Mouse (Mus musculus): ENCODE data around the gene Tap2.
A peak's percentile ranks its signal among the peaks of the same experiment; 100 is the strongest.

Gene Tap2

DNA sequence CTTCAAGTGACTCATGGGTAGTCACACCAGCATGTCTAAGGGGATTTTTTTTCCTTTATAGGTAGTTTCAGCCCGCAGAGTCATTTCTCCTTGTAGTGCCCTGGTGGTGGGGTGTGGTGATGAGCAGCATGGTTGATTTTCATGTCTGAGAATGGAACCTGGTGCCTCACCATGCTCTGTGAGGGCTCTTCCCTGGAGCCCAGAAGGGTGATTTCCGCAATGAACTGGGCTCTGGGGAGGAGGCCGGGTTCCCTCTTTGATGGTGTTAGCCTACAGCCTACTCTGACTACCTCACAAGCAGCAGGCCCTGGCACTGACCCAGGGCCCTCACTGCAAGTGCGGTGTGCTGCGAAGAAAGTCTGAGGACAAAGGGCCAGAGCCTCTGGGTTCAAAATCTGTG, at the start of gene Tap2:
Tap2 (plus strand) TSS at position 84 of the 400 bp plus-strand sequence.
- DNase-seq = no peak

DNA sequence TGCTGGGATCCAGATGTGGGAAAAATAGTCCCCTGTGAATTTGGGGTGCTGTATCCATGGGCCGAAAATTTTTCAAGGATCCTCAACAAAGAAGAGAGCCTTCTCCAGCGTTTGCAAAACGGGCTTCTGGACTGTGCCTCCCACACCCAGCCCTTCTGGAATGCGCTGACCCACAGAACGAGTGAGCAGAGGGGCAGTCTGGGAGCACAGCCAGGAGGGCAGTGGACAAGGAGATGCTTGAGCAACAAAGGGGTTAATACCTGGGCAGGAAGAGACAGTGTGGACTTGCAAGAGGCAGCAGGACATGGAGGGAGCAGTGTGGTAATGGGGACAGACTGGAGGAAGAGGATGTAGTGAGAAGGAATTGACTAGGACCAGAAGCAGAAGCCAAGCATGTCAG, 47.8 kb upstream of the Tap2 start:
- no peak for DNase-seq

DNA sequence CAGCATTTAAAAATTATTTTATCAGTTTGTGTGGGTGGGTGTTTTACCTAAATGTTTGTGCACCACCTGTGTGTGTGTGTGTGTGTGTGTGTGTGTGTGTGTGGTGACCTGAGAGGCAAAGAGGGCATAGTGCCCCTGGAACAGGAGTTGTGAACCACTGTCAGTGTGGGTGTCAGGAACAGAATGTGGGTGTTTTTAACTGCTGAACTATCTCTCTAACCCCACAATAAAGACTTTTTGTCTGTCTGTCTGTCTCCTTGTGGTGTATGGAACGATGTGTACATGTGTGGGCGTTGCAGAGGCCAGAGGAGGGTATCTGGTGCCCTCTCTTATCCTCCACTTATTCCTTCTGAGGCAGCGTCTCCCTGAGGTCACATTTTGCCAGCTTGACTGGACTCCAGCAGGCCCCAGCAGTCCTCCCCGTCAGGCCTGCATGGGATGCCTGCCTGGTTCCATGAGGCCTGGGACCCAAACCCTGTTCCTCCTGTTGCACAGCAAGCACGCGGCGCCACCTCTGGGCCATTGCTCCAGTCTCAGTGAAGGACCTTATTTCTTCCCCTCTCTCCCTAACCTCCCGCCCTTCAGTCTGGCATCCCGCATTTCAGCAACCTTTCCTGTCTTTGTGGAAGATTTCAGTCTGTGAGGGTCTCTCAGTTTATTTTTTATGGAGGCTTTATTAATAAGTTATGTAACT, 39.0 kb upstream of the Tap2 start:
- DNase-seq = peak; percentile 35 to 38

DNA sequence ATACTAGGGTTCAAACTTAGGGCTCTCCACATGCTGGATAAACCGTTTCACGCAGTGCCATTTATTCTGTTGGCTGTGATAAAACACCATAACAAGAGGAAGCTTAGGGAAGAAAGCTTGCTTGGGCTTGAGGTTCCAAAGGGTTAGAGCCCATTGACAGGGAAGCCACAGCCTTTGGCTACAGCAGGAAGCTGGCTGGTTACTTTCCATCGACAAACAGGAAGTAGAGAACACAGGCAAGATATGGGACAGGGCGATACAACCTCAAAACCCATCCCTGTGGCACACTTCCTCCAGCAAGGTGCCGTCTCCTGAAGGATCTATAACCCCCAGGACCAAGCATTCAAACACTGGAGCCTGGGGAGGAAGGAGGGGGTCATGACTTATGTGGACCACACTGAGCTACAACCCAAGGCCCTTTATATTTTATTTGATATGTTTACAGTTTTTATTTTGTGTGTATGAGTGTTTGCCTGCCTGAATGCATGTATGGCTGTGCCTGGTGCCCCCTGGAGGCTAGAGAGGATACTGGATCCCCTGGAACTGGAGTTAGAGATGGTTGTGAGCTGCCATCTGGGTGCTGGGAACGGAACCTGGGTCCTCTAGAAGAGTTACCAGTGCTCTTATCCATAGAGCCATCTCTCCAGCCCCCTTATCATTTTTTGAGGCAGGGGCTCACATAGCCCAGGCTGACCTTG, 38.1 kb upstream of the Tap2 start:
- DNase-seq = peak in 1 of 2 experiments; percentile 28

DNA sequence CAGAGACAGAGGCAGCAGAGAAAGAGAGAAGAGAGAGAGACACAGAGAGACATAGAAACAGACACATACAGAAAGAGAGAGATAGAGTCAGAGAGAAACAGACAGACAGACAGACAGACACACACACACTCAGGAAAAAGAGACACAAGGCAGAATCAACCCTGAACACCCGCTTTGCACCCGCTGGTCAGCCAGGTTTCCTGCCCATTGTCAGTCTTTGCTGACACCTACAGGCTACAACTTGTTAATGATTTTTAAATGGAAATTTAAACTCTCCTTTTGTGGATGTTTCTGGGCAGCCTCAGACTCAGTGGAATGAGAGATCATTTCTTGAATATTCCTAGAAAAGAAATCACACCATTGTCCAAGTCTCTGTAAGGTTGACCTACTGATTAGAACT, 34.0 kb upstream of the Tap2 start:
- DNase-seq = peak in 1 of 2 experiments; percentile 56

DNA sequence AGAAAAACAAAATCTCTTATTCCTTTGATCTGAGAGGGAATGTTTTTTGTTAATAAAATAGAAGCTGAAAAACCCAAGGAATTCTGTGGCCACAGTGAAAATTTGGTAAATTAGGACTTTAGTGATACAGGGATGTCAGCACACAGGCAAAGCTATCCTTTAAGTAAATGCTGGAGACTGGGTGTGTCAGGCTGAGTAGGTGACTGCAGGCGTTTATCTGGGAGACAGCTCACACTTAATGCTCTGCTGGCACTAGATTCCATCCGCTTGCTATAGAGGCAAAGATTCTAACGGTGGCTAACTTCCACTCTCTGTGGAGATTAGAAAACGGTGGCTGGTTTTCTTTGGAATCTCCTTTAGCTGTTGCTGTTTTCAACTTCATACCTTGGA, 32.8 kb upstream of the Tap2 start:
- DNase-seq = no peak

DNA sequence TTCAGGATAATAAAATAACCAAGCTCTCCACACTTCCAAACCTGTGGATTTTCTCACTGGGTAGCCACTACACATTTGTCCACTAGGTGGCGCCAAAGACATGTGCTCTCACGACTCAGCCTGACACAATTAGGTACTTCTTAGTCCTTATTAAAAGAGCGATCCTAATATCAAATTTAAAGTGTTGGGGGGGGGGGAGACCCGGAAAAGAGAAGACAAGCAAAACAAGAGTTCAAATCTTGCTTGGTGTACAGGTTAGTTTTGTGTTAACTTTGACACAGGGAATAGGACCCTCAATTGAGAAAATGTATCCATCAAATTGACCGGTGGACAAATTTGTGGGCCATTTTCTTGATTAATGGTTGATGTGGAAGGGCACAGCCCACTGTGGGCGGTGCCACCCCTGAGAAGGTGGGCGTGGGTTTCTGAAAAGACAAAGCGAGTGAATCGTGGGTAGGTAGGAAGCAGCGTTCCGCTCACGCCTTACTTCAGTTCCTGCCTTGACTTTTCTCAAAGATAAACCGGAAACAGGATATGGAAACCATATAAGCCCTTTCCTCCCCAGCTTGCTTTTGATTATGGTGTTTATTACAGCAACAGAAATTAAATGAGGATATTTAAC, 32.3 kb upstream of the Tap2 start:
- peak; percentile 68 to 87 for DNase-seq

DNA sequence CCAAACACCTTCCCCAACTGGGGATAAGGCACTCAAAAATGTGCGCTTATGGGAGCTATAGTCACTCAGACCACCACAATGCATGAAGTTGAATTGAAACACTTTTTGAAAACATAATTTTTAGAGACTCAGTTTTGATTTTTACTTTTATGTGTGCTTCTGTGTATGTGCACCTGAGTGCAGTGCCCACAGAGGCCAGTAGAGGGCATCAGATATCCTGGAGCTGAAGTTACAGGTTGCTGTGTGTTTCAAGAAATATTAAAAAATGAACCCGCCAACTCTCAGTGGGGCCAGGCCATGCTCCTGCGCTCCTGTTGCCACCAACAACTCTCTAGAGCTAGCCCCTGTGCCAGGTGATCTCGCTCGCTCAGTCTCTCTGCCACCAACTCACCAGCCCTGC, 30.8 kb upstream of the Tap2 start:
- no peak for DNase-seq

DNA sequence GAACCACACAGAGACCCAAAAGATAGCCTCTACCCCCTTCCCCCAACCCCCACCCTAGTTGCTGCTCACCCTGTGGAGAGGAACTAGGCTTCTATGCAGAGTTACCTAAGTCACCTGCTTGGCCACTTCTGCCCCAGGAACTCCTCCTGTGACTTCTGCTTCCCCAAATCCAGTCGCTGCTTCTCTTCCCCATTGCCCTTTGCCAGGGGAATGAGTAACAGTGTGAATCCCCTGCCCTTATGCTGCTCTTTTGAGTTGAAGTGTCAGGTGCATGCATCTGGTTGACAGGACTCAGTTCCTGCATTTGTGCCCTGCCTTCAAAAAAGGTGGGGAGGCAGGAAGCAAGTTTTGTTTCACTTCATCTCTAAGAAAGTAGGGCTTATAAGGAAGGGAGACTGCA, 29.3 kb upstream of the Tap2 start:
- DNase-seq = no peak

DNA sequence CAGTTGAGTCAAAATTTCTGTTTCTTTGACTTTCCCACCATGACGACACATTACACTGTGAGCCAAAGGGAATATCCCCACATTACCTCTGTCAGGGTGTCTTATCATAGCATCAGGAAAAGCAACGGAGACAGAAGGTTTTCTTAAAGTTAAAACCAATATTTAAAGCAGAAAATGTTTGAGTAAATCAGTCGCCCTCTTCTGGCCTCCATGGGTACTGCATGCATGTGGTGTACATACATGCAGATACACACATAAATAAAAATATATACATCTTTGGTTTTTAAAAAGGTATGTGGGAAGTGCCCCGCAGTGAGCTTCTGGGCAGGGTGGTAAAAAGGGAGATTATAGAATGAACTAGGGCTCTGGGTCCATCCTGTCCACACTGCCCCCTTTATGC, 26.1 kb upstream of the Tap2 start:
- DNase-seq = no peak

DNA sequence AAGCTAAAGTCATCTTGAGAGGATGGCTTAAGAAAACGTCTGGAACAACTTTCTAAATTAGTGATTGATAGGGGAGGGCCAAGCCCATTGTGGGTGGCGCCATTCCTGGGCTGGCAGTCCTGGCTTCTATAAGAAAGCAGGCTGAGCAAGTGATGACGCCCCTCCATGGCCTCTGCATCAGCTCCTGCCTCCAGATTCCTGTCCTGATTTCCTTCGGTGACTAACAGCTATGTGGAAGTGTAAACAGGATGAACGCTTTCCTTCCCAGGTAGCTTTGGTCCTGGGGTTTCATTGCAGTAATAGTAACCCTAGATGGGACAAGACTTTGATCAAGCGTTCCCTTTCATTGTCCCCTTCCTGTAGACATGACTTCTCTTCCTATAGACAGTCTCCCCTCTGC, 24.3 kb upstream of the Tap2 start:
- DNase-seq = no peak

DNA sequence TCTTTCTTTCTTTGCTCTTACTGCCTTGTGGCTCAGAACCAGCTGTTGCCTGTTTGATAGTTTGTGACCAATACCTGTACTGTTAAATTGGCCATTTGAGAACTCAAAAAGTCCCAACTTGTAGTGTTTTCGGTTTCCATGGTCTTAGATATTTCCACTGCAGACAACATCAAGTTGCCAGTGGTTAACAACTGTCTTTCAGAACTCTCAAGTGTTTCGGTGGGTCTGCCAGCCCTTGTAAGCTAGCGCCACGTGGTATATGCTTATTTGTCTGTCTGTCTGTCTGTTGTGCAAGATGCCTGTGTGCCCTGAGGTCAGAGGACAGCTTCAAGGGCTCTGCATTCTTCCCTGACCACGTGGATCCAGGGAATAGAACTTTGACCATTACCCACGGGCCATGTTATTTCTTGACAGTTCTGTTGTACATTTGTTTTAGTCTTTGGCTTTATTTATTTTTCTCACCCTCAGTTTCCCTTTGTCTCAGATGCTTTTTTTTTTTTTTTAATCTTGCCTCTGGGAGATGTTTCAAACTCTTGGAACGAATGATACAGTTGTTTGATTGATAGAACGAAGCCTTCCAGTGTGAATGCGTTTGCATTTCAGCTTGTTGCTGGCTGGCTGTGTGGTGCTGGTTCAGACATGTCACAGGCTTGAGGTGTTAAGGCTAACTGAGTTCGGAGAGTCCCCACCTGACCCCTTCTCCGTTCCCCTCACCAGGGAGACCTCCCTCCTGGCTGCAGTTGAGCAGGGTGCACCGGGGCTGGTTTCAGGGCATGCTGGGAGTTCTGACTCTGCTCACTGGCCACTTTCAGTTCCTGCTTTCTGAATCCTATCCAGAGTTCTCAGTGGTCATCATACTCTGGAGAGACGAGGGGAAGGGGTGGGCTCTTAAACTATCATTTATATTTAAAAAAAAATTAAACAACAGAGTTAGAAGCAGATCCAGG, 23.1 kb upstream of the Tap2 start:
- no peak for DNase-seq

DNA sequence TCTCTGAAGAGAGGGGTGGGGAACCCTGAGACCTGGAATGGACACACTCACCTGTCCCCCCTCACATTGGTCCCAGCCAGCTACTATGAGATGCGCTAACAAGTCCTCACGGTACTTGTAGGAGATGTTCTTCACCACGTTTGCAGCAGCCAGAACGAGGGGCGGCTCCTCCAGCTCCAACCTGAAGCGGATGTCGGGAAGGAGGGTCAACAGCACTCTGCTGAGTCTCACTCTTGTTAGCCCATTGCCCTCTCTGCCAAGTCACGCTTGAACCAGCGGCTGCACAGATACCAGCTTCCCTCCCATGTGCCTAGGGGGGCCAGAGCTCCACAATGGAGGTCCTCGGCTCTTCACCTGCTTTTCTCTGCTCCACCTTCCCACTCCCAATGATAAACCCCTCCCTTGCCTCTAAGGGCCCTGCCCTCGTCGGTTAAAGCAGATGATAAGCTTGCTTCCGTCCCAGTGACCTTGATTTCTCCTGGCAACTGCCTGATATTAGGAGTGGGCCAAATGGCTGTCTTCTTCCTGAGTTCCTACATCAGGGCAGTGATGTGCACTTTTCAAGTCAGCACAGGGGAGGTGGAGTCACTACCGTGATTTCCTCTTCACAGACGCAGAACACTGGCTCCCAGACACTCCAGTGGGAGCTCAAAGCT, 19.6 kb upstream of the Tap2 start:
- DNase-seq = no peak

DNA sequence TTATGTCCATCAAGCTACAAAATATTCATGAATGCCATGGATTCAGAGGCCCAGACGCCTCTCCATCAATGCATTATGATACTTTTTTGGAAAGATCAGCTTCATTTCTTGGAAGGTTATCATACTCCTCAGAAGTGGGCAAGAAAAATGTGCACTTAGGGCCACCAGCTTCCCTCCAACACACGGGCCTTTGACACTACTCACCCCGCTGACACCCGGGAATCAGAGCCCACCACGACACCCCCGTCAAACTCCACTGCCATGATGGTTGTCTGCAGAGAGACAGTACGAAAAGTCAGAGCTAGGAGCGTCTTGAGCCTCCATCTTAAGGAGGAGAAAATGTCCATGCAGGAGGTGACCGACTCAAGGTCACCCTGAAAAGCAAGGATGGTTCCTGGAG, 17.8 kb upstream of the Tap2 start:
- no peak for DNase-seq

DNA sequence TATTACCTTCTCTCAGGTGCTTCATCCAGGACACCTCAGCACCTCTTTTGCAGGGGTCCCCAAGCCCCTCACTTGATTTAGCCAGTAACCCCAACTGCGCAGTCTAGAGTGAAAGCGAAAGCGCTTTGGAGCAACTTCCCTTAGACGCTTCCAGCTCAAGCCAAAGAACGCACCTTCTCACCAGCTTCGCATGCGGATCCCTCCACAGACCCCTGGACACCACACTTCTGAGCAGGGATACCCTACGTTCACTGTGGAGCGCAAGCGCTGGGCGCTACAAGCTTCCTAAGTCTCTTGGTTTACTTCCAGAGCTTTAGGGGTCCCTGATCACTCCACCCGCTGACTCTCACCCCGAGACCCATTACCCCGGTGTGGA, 16.5 kb upstream of the Tap2 start:
- no peak for DNase-seq

DNA sequence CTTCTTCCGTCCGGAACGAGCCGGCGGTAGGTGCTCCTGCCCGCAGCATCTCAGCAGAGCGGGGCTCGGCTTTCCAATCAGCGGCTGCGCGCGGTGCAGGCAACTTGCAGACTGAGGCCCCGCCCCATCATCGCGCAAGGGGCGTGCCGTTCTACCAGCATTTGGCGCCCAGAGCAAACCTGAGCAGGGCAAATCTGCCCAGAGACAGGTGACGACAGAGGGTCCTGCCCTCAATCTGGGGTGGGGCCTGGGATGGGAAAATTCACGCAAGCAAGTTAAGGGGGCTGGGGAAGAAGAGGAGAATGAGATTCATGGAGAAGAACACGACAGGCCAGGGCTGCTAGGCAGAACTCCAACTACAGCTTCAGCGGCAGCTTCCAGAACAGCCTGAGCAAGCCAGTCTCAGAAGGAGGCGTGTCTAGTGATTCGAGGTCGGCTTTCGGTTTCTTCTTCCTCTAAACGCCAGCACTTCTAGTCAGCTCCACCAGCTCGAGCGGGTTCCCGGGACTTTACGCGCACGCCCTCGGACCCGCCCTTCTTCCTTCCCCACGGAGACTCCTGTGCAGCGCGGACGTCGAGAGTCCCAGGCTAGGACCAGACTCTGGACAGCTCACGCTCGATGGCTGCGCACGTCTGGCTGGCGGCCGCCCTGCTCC, 15.9 kb upstream of the Tap2 start, which contains the start of the genes Tap1 and Psmb9:
Tap1 (plus strand) TSS at position 293 of the 656 bp plus-strand sequence.
Psmb9 (minus strand) TSS at position 504 of the 656 bp plus-strand sequence.
- DNase-seq = peak; percentile 97 to 99

DNA sequence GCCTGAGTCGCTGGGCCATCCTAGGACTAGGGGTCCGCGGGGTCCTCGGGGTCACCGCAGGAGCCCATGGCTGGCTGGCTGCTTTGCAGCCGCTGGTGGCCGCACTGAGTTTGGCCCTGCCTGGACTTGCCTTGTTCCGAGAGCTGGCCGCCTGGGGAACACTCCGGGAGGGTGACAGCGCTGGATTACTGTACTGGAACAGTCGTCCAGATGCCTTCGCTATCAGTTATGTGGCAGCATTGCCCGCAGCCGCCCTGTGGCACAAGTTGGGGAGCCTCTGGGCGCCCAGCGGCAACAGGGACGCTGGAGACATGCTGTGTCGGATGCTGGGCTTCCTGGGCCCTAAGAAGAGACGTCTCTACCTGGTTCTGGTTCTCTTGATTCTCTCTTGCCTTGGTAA, 15.3 kb upstream of the Tap2 start:
- DNase-seq = no peak

DNA sequence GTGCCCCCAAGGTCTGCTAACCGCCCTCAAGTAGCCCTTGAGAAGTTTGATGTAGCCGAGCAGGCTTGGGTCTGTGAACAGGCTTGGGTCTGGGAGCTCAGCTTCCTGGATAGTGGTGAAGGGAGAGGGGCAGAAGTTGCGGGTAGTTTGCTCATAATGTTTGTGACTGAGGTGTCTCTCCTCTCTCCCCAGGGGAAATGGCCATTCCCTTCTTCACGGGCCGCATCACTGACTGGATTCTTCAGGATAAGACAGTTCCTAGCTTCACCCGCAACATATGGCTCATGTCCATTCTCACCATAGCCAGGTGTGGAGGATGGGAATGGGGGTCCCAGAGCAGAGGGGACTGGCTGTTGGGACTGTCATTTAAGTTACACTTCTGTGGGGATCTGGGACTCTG, 14.3 kb upstream of the Tap2 start:
- no peak for DNase-seq

DNA sequence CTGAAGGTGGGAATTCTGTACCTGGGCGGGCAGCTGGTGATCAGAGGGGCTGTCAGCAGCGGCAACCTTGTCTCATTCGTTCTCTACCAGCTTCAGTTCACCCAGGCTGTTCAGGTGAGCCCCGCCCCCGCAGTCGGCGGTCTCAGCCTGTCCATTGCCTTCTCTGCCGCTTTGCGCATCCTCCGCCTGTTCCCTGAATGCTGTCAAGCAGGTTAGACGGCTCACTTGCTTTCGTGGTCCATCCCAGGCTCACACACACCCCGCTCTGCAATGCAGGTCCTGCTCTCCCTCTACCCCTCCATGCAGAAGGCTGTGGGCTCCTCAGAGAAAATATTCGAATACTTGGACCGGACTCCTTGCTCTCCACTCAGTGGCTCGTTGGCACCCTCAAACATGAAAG, 10.5 kb upstream of the Tap2 start:
- DNase-seq = peak; percentile 26 to 51

DNA sequence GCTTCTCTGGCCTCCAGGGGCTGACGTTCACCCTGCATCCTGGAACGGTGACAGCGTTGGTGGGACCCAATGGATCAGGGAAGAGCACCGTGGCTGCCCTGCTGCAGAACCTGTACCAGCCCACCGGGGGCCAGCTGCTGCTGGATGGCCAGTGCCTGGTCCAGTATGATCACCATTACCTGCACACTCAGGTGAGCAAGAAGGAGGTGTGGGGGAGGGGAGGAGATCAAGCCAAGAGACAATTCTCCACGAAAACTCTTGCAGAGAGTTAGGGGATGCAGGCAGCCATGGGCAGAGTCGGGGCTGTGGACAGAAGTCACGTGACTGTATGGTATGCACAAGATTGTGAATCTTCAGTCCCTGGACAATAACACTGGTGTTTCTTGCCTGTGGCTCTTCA, 9.9 kb upstream of the Tap2 start:
- no peak for DNase-seq

DNA sequence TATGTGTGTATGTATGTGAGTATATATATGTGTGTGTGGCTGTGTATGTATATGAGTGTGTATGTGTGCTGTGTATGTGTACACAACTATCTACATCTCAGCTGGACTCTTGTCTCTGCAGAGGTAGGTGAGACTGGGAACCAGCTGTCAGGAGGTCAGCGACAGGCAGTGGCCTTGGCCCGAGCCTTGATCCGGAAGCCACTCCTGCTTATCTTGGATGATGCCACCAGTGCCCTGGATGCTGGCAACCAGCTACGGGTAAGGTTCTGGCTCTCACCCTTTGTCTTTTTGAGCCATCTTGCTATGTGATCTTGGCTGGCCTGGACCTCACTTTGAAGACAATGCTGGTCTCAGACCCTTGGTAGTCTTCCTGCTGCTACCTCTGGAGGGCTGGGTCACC, 8.6 kb upstream of the Tap2 start:
- no peak for DNase-seq

DNA sequence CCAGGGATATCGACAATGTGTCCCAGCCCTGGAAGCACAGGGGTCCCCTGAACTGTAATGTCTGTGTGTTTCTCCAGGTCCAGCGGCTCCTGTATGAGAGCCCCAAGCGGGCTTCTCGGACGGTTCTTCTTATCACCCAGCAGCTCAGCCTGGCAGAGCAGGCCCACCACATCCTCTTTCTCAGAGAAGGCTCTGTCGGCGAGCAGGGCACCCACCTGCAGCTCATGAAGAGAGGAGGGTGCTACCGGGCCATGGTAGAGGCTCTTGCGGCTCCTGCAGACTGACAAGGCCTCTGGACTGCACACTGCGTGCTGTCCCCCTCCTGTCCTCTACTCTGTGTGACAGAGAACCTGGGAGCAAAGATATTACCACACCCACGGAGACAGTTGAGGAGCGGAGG, 6.8 kb upstream of the Tap2 start:
- peak in 1 of 2 experiments; percentile 52 for DNase-seq

Measured in lung, postnatal 4 days (tissue).